Mouse (Mus musculus) MN1 (cell line): ENCODE data around the gene AC153137.1.
A peak's percentile ranks its signal among the peaks of the same experiment; 100 is the strongest.
"Not testable (repeated sequence)": the region's sequence is repeated elsewhere in the genome, so short reads cannot be mapped to it uniquely, and the experiment has no call there.

ENCODE experiments used
- DNase-seq: peaks from one replicate; pipeline ENCODE4 v3.0.0-alpha.2; 2016; ENCODE audit warnings: low spot score

The AC153137.1 gene

GRCm38 (mm10) chr1:30977868-30978267, at the start of gene AC153137.1:
AC153137.1 (minus strand) TSS chr1:30977968.
- DNase-seq: not testable (repeated sequence)

DNA sequence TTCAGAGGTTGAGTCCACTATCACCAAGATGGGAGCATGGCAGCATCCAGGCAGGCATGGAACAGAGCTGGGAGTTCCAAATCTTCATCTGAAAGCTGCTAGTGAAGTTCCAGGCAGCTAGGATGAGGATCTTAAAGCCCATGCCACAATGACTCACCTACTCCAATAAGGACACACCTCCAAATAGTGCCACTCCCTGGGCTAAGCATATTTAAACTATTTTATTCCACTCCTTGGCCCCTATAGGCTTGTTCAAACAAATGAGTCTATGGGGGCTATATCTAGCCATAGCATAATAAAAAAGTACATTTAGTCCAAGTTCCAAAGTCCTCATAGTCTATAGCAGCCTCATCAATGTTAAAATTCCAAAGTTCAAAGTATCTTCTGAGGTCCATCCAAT, 45.4 kb upstream of the AC153137.1 start:
- DNase-seq: no peak

DNA sequence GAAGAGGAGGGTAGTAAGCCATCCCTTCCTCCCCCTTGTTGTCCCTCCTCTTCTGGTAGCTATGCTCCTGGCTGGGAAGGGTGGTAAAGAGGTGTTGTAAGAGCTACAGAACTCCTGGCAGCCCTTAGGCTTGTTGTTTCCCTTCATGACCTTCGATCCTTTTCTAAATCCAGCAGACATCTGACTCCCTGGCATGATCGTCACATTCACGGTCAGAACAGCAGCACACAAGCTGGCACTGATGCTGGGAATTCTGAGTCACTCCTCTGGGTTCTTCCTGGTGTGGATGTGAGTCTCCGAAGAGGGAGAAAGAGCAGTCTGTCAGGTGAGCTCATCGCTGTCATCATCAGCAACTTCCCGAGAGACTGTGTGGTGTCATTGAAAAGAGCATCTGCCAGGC, 41.5 kb upstream of the AC153137.1 start:
- DNase-seq: peak; percentile 71

DNA sequence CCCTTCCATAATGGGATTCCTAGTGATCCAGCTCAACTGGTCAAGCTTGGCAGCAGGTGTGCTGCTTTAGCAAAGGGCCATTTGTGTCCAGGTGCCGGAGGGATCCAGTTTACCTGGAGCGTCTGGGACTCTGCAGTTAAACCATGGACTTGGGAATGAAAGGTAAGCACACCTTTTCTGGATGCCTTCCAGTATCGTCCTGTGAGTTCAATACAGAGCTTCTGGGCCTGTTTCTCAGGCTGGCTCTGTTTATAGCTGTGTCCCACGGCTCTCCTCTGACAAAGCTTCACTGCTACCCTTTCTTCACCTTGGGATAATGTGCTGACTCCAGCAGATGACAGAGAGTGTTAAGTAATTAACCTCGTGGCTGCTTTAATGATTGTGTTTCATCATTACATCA, 39.6 kb upstream of the AC153137.1 start:
- no peak for DNase-seq

DNA sequence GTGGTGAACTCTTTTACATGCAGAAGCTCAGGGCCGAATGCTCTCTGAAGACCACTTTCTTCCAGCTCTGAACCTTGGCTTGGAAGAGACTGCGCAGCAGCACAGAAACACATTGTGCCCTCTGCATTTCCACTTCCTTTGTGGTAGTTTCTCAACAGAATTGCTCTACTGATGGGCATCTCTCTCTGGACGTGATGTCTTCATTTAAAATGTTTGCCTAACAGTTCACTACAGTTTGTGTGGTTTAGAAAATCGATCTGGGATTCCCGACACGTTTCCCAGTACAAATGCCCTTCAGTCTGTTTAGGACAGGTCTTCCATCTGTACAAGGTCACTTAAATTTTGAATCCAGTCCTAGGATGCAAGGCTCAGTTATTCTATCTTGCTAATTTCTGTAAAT, 38.3 kb upstream of the AC153137.1 start:
- DNase-seq: no peak

GRCm38 (mm10) chr1:31015261-31015660, 37.5 kb upstream of the AC153137.1 start:
- no peak for DNase-seq

- not testable (repeated sequence) for DNase-seq
Observed at GRCm38 (mm10) chr1:30977239-30977638, 529 bp downstream of the AC153137.1 start.

- no peak for DNase-seq
Observed at GRCm38 (mm10) chr1:30951795-30952194, 26.0 kb downstream of the AC153137.1 start.

GRCm38 (mm10) chr1:30950456-30950835, 27.3 kb downstream of the AC153137.1 start:
- no peak for DNase-seq

DNA sequence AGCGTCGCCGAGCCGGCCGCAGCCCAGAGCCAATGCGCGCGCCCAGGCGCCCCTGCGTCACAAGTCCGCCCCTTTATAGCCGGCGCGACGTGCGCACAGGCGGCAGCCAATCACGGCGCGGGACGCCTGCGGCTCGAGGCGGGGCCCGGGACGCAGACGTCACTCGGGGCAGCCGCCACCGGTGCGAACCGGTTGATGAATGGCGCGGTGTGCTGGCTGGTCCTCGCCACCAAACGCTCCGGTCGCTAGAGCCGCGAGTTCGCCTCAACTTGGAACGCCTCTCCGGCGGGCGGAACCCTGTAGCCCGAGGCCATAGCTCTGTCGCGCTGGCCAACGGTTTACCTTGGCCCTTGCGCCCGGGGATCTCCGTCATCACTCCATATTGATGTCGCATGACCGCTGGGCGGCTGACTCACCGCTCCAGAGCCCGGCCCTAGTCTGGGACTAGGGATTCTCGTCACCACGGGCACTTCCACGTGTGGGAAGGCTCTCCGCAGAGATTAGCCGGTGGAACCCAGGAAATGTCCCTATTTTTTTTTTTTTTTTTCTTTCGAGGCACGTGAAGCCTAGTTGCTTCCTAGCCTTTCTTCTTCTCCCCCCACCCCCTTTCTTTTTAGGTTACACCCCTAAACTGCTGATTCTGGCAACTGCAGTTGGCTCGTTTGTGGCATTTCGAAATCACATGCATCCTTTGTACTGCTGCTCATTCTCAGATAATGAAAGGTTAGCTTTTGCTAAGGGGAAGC, 27.9 kb downstream of the AC153137.1 start:
- peak; percentile 99 for DNase-seq

DNA sequence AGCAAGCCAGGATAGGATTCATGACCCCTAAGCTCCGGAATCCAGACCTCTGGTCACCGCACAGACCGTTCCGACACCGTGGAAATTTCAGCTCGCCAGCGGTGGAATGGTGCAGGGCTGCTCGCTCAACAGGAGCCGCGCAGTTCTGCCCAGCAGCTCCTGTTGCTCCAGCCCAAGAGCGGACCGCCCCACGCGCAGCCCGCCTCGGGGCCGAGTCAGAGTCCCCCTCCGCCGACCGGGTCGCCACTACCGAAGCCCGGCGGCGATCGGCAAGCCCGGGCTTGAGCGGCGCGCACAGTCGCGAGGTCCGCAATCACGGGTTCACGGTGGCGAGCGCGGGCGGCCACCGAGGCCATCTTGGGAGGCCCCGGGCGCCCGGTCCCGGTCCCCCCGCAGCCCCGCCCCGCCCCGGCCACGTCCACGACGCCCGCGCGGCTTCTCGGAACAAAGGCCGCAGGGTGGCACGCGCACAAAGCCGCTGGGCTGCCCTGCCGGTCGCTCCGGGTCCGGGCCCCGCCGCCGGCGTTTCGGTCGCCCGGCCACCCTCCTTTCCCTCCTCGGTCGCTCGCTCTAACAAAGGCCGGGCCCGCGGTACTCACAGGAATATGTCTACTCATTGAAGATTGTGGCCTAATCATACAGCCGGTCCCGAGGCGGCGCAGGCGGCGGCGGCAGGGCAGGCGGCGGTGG, 28.7 kb downstream of the AC153137.1 start:
- peak; percentile 78 for DNase-seq

- DNase-seq: peak; percentile 81
Observed at GRCm38 (mm10) chr1:30948361-30948949, 29.3 kb downstream of the AC153137.1 start.

DNA sequence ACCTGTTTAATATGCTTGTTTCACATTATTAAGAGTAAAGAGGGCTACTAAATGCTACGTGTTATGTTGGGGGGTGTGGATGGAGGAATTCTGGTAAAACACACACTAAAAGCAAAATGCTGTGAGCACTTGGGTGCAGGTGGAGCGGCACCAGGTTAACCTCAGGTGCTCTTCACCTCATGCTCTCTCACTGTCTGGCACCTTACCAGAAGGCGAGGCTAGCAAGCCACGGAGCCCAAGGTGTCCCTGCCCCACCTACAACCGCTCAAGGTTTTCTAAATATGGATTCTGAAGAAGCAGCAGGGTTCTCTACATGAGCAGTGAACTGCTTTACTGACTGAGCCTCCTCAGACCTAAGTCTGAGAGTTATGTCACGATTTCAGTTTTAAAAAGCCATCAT, 32.6 kb downstream of the AC153137.1 start:
- no peak for DNase-seq

GRCm38 (mm10) chr1:30940571-30940970, 37.2 kb downstream of the AC153137.1 start:
- DNase-seq: no peak

DNA sequence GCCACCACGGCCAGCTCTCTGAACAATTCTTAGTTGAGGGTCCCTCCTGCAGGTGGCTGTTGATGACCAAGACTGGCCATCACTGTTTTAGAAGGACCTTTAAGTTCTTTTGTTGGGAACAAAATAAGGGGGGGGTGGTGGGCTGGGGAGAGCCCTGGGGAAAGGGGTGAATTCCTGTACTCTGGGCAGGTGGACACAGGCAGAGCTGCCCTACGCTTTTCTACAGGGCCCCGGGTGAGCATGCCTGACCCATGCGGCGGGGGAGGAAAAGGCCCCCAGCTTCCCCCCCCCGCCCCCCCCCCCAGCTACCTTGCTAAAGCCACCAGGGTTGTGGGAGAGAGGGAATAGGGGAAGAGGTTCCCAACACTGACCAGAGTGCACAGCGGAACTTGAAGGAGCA, 39.4 kb downstream of the AC153137.1 start:
- no peak for DNase-seq

GRCm38 (mm10) chr1:30937396-30937965, 40.3 kb downstream of the AC153137.1 start:
- DNase-seq: no peak

DNA sequence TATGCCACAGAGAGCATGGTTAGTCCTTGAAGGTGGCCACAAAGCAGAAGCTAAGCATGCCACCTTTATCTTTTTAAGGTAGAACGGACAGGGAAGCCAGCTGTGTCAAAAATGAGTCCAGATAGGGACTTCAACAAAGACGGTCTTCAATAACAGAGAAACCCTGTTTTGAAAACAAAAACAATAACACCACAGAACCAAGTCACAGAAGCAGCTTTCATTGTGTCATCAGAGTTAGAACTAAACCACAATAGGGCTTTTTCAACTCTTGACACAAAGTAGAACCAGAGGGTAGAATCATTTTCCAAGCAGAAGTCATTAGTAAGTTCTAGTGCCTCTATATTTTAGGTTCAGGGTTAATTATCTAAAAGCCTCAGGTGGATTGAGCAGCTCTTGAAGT, 41.3 kb downstream of the AC153137.1 start:
- DNase-seq: no peak

- DNase-seq: no peak
Observed at GRCm38 (mm10) chr1:30930823-30931222, 46.9 kb downstream of the AC153137.1 start.

DNA sequence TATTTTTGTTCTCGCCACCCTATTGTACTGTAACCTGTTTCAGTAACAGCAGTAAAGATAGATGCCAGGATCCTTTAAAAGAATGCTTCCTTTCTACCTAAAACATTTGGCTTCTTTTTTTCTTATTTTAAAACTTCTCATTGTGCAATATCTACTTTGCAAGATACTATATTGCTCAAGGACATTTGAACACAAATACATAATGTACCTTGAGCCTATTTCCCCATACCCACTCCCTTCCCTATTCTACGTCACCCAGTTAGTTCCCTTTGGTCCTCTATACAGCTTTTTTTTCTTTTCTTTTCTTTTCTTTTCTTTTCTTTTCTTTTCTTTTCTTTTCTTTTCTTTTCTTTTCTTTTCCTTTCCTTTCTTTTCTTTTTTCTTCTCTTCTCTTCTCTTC, 47.6 kb downstream of the AC153137.1 start:
- no peak for DNase-seq
